Mouse (Mus musculus) kidney, postnatal 14 days (tissue): Measurements from ENCODE around the gene Sgce.

Source experiments
- DNase-seq: peaks from one replicate; pipeline ENCODE4 v3.0.0; 2022; ENCODE audit warnings: mixed read lengths

Gene Sgce

DNA sequence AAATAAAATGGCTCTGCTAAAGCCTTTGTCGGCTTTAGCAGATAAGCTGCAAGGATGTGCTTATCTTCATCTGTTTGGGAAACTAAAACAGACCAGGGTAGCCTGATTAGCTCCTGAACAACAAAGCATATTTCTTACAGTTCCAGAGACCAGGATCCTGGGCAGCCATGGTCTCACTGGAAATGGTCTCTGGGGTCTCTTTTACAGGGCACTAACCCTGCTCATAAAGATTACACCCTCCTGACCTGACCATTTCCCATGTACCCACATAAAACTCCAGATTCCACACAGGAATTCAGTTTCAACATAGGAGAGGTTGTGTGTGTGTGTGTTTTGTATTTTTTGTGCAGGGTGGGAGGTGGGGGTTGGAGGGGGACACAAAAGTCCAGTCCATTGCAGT lies 112.2 kb downstream of the Sgce start:
- DNase-seq = no peak

DNA sequence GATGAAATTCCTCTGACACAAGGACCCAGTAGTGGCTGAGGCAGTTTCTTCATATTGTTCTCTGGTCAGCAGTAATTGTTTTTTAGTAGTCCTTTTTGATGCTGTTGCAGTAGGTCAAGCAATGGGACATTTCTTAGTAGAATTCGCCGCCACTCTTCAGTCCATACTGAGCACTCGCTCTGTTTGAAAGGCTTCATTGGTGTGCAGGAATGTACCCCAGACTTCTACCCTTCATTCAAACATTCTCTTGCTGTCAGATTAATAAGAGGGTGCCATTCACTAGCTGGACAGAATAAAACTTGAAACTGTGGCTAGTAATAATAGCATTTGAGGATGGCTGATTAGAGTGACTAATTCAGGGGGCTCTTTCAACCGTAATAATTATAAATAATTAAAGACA lies 113.8 kb downstream of the Sgce start:
- DNase-seq = no peak

DNA sequence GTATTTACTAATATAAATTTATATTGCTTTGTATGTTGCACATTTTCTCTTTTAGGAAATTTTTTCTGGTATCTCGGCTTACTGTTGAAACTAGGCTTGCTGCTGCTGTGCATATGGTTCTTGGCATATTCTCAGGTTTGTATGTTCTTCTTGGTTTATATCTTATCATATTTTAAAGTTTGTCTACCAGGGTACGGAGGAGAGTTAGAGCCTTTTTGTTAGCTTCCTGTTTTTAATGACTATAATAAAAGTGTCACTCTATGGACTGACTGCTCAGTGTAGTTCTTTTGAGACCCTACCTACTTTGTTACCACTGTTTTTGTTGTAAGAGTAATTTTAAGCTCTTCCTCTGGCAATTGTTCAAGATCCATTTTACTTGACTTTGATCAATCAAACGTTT lies 115.5 kb downstream of the Sgce start:
- no peak for DNase-seq
